Mouse (Mus musculus) CH12F3 (cell line): ENCODE measurements around the gene Gm20696.

Source experiments
- in situ Hi-C: fragments of 300-500 bp; cut with MboI; formaldehyde crosslinking; loops from 2 replicates; pipeline ENCODE4 v1.14.3; 2020; ENCODE audit warnings: low sequenced_read_pairs

Gm20696 gene

GRCm38 (mm10) chr6:99625803-99626202 lies 40.8 kb downstream of the Gm20696 start:
- in situ Hi-C loops = no loop called here

GRCm38 (mm10) chr6:99625306-99625705 lies 41.3 kb downstream of the Gm20696 start:
- in situ Hi-C loops = no loop called here

GRCm38 (mm10) chr6:99624542-99624941 lies 42.1 kb downstream of the Gm20696 start:
- in situ Hi-C loops = loop anchor here (25.0 kb wide), 2 partner anchors 1112 to 1512 kb away; no protein-coding TSS in a partner anchor

- in situ Hi-C loops = loop anchor here (25.0 kb wide), 2 partner anchors 1111 to 1511 kb away; no protein-coding TSS in a partner anchor
These were observed 43.0 kb downstream of the Gm20696 start for GRCm38 (mm10) chr6:99623641-99624040.

- in situ Hi-C loops = loop anchor here (25.0 kb wide), 2 partner anchors 1109 to 1509 kb away; no protein-coding TSS in a partner anchor
These were observed 45.4 kb downstream of the Gm20696 start for GRCm38 (mm10) chr6:99621167-99621566.

GRCm38 (mm10) chr6:99620471-99620870 lies 46.1 kb downstream of the Gm20696 start:
- in situ Hi-C loops = loop anchor here (25.0 kb wide), 2 partner anchors 1108 to 1508 kb away; no protein-coding TSS in a partner anchor

- in situ Hi-C loops = loop anchor here (25.0 kb wide), 2 partner anchors 1108 to 1508 kb away; no protein-coding TSS in a partner anchor
These were observed 46.6 kb downstream of the Gm20696 start for GRCm38 (mm10) chr6:99619964-99620363.

- in situ Hi-C loops = loop anchor here (25.0 kb wide), 2 partner anchors 1107 to 1507 kb away; no protein-coding TSS in a partner anchor
These were observed 47.1 kb downstream of the Gm20696 start for GRCm38 (mm10) chr6:99619466-99619865.

GRCm38 (mm10) chr6:99617867-99618266 lies 48.7 kb downstream of the Gm20696 start:
- in situ Hi-C loops = loop anchor here (25.0 kb wide), 2 partner anchors 1106 to 1506 kb away; no protein-coding TSS in a partner anchor

GRCm38 (mm10) chr6:99617415-99617814 lies 49.2 kb downstream of the Gm20696 start:
- in situ Hi-C loops = loop anchor here (25.0 kb wide), 2 partner anchors 1105 to 1505 kb away; no protein-coding TSS in a partner anchor

- in situ Hi-C loops = loop anchor here (25.0 kb wide), 2 partner anchors 1103 to 1503 kb away; no protein-coding TSS in a partner anchor
These were observed 51.3 kb downstream of the Gm20696 start for GRCm38 (mm10) chr6:99615272-99615751.

GRCm38 (mm10) chr6:99614566-99615271 lies 51.9 kb downstream of the Gm20696 start:
- in situ Hi-C loops = loop anchor here (25.0 kb wide), 2 partner anchors 1102 to 1502 kb away; no protein-coding TSS in a partner anchor

- in situ Hi-C loops = loop anchor here (25.0 kb wide), 2 partner anchors 1100 to 1500 kb away; no protein-coding TSS in a partner anchor
These were observed 54.7 kb downstream of the Gm20696 start for GRCm38 (mm10) chr6:99611866-99612265.

- in situ Hi-C loops = loop anchor here (25.0 kb wide), 2 partner anchors 1098 to 1498 kb away; no protein-coding TSS in a partner anchor
These were observed 55.9 kb downstream of the Gm20696 start for GRCm38 (mm10) chr6:99610454-99611427.

- in situ Hi-C loops = loop anchor here (25.0 kb wide), 2 partner anchors 1094 to 1494 kb away; no protein-coding TSS in a partner anchor
These were observed 60.5 kb downstream of the Gm20696 start for GRCm38 (mm10) chr6:99606079-99606478.

GRCm38 (mm10) chr6:99604758-99605157 lies 61.8 kb downstream of the Gm20696 start:
- in situ Hi-C loops = loop anchor here (25.0 kb wide), 2 partner anchors 1092 to 1492 kb away; no protein-coding TSS in a partner anchor

GRCm38 (mm10) chr6:99602434-99602833 lies 64.2 kb downstream of the Gm20696 start:
- in situ Hi-C loops = loop anchor here (25.0 kb wide), 2 partner anchors 1090 to 1490 kb away; no protein-coding TSS in a partner anchor

GRCm38 (mm10) chr6:99600886-99601285 lies 65.7 kb downstream of the Gm20696 start:
- in situ Hi-C loops = loop anchor here (25.0 kb wide), 2 partner anchors 1089 to 1489 kb away; no protein-coding TSS in a partner anchor

- in situ Hi-C loops = loop anchor here (25.0 kb wide), 2 partner anchors 1088 to 1488 kb away; no protein-coding TSS in a partner anchor
These were observed 66.3 kb downstream of the Gm20696 start for GRCm38 (mm10) chr6:99600168-99600793.
